Mouse (Mus musculus) neural tube, embryonic 12.5 days (tissue): ENCODE data around the gene Mecom. TPM values are rescaled to one million over a fixed set of nuclear protein-coding genes. Genes with fewer than 3 reads are reported as not detected.

ENCODE experiments used
- ATAC-seq: fragments of 200-750 bp; cut with Nextera tagmentation; 2 replicates; pipeline ENCODE4 v1.8.0; 2017; ENCODE audit warnings: low read depth, mild to moderate bottlenecking, moderate TSS enrichment, moderate library complexity; ENCODE audit not compliant: low FRiP score
- H3K27ac ChIP-seq: fragments of 300-500 bp; sonication (generic); 2 replicates; pipeline ENCODE4 v1.5.1; 2016
- H3K27me3 ChIP-seq: fragments of 300-500 bp; sonication (generic); replicated peaks from 2 replicates; pipeline ENCODE4 v1.6.1; 2016; ENCODE audit warnings: mild to moderate bottlenecking
- H3K36me3 ChIP-seq: fragments of 300-500 bp; sonication (generic); 2 replicates; pipeline ENCODE4 v1.6.1; 2016; ENCODE audit warnings: mild to moderate bottlenecking
- H3K4me1 ChIP-seq: fragments of 300-500 bp; sonication (generic); 2 replicates; pipeline ENCODE4 v1.6.1; 2016
- H3K4me2 ChIP-seq: fragments of 300-500 bp; sonication (generic); replicated peaks from 2 replicates; pipeline ENCODE4 v1.6.1; 2016; ENCODE audit warnings: mild to moderate bottlenecking
- H3K4me3 ChIP-seq: fragments of 300-500 bp; sonication (generic); 2 replicates; pipeline ENCODE4 v1.5.1; 2016
- H3K9ac ChIP-seq: fragments of 300-500 bp; sonication (generic); 2 replicates; pipeline ENCODE4 v1.6.1; 2016; ENCODE audit warnings: mild to moderate bottlenecking
- H3K9me3 ChIP-seq: fragments of 300-500 bp; sonication (generic); 2 replicates; pipeline ENCODE4 v1.6.1; 2016; ENCODE audit warnings: mild to moderate bottlenecking
- WGBS: fragments of 180-500 bp; shearing (Covaris S2); methylation state at CpG from one replicate; pipeline ENCODE4 v1.1.7; 2016; 5-methylcytosine and 5-hydroxymethylcytosine counted together
- polyA plus RNA-seq: library from polyadenylated mRNA; unstranded; fragments of >200 nt; fragmentation: Nextera tagmentation; extraction: Ambion mirVana; gene quantifications from 2 replicates; pipeline ENCODE4 v1.2.1, GENCODE M21; 2016

Mecom gene
- polyA plus RNA-seq, 1 experiment from 2014 or later = 16.1 TPM

GRCm38 (mm10) chr3:30195186-30195585 is 352.6 kb downstream of the Mecom start:
- no peak overlapping the region for H3K27ac ChIP-seq
- no peak overlapping the region for H3K9ac ChIP-seq
- no peak for ATAC-seq
- no peaks in the 10 kb centered on the region for H3K27me3 ChIP-seq
- H3K4me2 ChIP-seq = no peak overlapping the region
- H3K4me1 ChIP-seq = peaks cover 3% of the 10 kb centered on the region; the same call in 1 of the 2 replicates
- no peaks in the 10 kb centered on the region for H3K9me3 ChIP-seq
- H3K36me3 ChIP-seq = no peaks in the 10 kb centered on the region
- 91% methylated on average over 3 of the region's 3 CpGs for WGBS
- H3K4me3 ChIP-seq = no peak overlapping the region

DNA sequence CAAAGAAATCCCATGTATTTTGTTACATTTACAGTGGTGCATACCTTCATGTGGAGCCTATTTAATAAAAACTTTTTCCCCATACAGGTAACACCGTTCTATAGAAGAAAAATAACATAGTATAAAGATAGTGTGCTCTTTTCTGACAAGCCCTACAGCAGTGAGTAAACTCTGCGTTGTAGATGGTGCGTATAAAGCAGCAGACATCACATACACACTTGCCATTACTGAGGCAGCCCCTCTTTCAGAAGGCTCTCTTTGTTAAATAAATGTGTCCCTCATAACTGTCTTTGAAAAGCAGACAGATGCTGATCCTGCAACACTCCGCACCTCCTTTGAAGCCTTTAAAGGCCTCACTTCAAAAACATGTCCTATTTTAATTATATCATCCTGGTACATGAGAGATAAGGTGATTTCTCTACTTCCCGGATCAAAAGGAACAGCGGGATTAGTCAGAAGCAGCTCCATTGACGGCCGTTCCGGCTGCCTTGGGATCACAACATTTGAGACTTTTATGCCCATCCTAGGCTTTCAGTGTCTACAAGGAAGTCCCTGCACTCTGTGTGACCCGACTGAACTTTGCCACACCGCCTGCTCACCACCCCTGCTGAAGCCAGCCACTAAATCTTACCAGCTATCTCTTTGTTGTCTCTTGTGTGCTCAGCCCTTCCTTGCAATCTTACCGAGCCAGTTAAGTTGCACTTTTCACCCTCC is 355.4 kb downstream of the Mecom start:
- Histone ChIP-seq H3K9me3 (no peaks in the 10 kb centered on the region), H3K4me3 (no peak overlapping the region), H3K36me3 (no peaks in the 10 kb centered on the region), H3K27me3 (no peaks in the 10 kb centered on the region), H3K4me1 (peaks cover 3% of the 10 kb centered on the region; the same call in 1 of the 2 replicates), H3K27ac (no peak overlapping the region), H3K4me2 (no peak overlapping the region), H3K9ac (no peak overlapping the region)
- ATAC-seq = no peak
- 16% methylated on average over 12 of the region's 12 CpGs for WGBS

DNA sequence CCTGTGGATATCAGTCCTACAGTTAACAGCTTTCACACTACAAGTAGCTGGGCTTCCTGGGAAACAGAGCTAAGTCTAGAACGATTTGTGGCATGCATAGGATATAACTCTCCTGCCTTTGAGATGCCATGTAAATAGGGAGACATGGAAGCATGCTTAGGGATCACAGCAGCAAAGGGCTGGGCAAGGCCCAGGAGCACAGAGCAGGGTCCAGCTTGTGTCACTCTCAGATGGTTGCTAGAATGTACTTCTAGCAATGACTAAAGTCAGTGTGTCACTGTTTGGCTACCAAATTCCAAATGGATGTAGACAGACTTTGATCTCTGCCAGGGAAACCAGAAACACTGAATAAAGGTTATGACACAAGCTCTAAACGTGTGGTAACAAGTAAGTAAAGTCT is 358.5 kb downstream of the Mecom start:
- Histone ChIP-seq H3K9ac (no peak overlapping the region), H3K36me3 (no peaks in the 10 kb centered on the region), H3K4me2 (no peak overlapping the region), H3K27me3 (no peaks in the 10 kb centered on the region), H3K4me3 (no peak overlapping the region), H3K4me1 (peaks cover 3% of the 10 kb centered on the region; the same call in 1 of the 2 replicates), H3K27ac (no peak overlapping the region), H3K9me3 (no peaks in the 10 kb centered on the region)
- ATAC-seq = no peak
- WGBS = 82% methylated on average over 2 of the region's 2 CpGs

- Histone ChIP-seq H3K36me3 (no peaks in the 10 kb centered on the region), H3K27ac (no peak overlapping the region), H3K4me2 (no peak overlapping the region), H3K4me3 (no peak overlapping the region), H3K9me3 (no peaks in the 10 kb centered on the region), H3K9ac (no peak overlapping the region), H3K27me3 (no peaks in the 10 kb centered on the region), H3K4me1 (peaks cover 3% of the 10 kb centered on the region; the same call in 1 of the 2 replicates)
- WGBS = 65% methylated on average over 5 of the region's 5 CpGs
- ATAC-seq = no peak
Observed at GRCm38 (mm10) chr3:30187812-30188469, 359.9 kb downstream of the Mecom start.

- no peaks in the 10 kb centered on the region for H3K9me3 ChIP-seq
- no peaks in the 10 kb centered on the region for H3K4me1 ChIP-seq
- no peak overlapping the region for H3K4me2 ChIP-seq
- H3K4me3 ChIP-seq = no peak overlapping the region
- no peak overlapping the region for H3K9ac ChIP-seq
- no peaks in the 10 kb centered on the region for H3K36me3 ChIP-seq
- WGBS = 87% methylated on average over 8 of the region's 8 CpGs
- H3K27ac ChIP-seq = no peak overlapping the region
- no peaks in the 10 kb centered on the region for H3K27me3 ChIP-seq
- no peak for ATAC-seq
Observed at GRCm38 (mm10) chr3:30181807-30182481, 365.9 kb downstream of the Mecom start.

DNA sequence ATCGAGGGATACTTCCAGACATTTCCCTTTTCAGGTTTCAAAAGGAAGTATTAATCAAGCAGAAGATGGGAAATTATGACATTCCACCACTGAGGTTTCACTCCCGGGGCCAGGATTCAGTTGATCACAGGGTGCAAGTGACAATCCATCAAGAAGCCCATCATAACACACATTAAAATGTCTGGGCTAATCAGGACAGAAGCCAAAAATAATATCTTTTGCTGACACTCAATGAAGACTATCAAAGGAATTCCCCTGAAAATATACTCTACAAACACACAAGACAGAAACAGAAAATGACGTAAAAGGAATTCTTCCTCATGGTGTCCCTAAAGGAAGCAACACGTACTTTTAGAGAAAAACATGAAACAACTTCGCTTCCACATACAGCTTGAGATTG is 371.2 kb downstream of the Mecom start:
- no peak overlapping the region for H3K4me2 ChIP-seq
- H3K4me1 ChIP-seq = no peaks in the 10 kb centered on the region
- WGBS = 88% methylated on average over 5 of the region's 5 CpGs
- peaks cover 4% of the 10 kb centered on the region; the same call in 1 of the 2 replicates for H3K9me3 ChIP-seq
- ATAC-seq = no peak
- H3K27ac ChIP-seq = no peak overlapping the region
- no peak overlapping the region for H3K4me3 ChIP-seq
- H3K36me3 ChIP-seq = no peaks in the 10 kb centered on the region
- no peak overlapping the region for H3K9ac ChIP-seq
- no peaks in the 10 kb centered on the region for H3K27me3 ChIP-seq

GRCm38 (mm10) chr3:30173812-30174211 is 374.0 kb downstream of the Mecom start:
- Histone ChIP-seq H3K4me1 (no peaks in the 10 kb centered on the region), H3K9me3 (peaks cover 4% of the 10 kb centered on the region; the same call in 1 of the 2 replicates), H3K36me3 (no peaks in the 10 kb centered on the region), H3K4me2 (no peak overlapping the region), H3K4me3 (no peak overlapping the region), H3K27me3 (no peaks in the 10 kb centered on the region), H3K9ac (no peak overlapping the region), H3K27ac (no peak overlapping the region)
- 85% methylated on average over 3 of the region's 3 CpGs for WGBS
- no peak for ATAC-seq

GRCm38 (mm10) chr3:30168396-30169186 is 379.2 kb downstream of the Mecom start:
- H3K4me1 ChIP-seq = no peaks in the 10 kb centered on the region
- H3K9ac ChIP-seq = no peak overlapping the region
- no peak overlapping the region for H3K4me3 ChIP-seq
- H3K9me3 ChIP-seq = no peaks in the 10 kb centered on the region
- no peaks in the 10 kb centered on the region for H3K36me3 ChIP-seq
- no peak overlapping the region for H3K27ac ChIP-seq
- ATAC-seq = no peak
- 85% methylated on average over 3 of the region's 3 CpGs for WGBS
- no peaks in the 10 kb centered on the region for H3K27me3 ChIP-seq
- H3K4me2 ChIP-seq = no peak overlapping the region

DNA sequence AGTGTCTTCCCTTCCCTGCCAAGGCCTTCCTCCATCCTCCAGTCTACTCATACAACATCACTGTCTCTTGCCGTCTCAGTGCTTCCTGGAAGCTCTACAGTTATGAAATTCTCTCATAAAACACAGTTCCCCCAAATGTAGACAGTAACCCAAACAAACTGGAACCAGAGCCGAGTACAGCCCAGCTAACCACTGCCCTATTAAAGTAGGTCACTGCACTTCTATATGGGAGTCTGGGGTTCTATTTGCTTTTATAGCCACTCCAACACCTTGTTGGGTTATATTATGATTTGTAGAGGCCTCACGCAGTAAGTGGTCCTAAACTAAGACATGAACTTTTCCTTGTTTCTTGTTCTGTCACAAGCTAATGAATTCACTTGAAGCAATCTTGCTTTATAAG is 380.8 kb downstream of the Mecom start:
- H3K4me1 ChIP-seq = no peaks in the 10 kb centered on the region
- WGBS = 87% methylated on average over 3 of the region's 3 CpGs
- no peaks in the 10 kb centered on the region for H3K9me3 ChIP-seq
- no peak overlapping the region for H3K4me3 ChIP-seq
- no peak overlapping the region for H3K4me2 ChIP-seq
- no peak for ATAC-seq
- H3K27ac ChIP-seq = no peak overlapping the region
- H3K9ac ChIP-seq = no peak overlapping the region
- no peaks in the 10 kb centered on the region for H3K36me3 ChIP-seq
- H3K27me3 ChIP-seq = no peaks in the 10 kb centered on the region

DNA sequence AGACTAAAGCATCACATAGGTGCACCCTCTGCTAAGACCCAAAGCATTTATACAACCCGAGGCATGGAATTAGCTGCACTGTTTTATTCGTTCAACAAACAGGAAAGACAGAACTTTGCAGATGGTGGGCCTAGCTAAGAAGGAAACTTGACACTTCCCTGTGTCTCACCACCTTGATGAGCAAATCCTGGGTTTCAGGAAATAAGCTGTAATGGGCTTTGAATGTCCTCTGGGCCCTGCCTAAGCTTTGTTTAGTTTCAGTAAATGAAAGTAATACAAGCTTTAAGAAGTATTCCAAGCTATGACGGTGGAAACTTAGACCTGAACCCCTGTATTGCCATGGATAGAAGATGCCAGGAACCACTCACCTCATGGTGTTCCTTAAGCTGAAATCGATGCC is 383.0 kb downstream of the Mecom start:
- Histone ChIP-seq H3K9me3 (no peaks in the 10 kb centered on the region), H3K9ac (no peak overlapping the region), H3K27me3 (no peaks in the 10 kb centered on the region), H3K4me3 (no peak overlapping the region), H3K4me1 (no peaks in the 10 kb centered on the region), H3K4me2 (no peak overlapping the region), H3K36me3 (no peaks in the 10 kb centered on the region), H3K27ac (no peak overlapping the region)
- WGBS = 80% methylated on average over 4 of the region's 4 CpGs
- no peak for ATAC-seq

GRCm38 (mm10) chr3:30163390-30163789 is 384.4 kb downstream of the Mecom start:
- 79% methylated on average over 4 of the region's 4 CpGs for WGBS
- H3K27me3 ChIP-seq = no peaks in the 10 kb centered on the region
- no peak for ATAC-seq

More at GRCm38 (mm10) chr3:30163390-30163789, 384.4 kb downstream of the Mecom start:
- H3K4me3 ChIP-seq = no peak overlapping the region
- H3K4me1 ChIP-seq = no peaks in the 10 kb centered on the region
- no peak overlapping the region for H3K27ac ChIP-seq
- no peak overlapping the region for H3K4me2 ChIP-seq
- no peaks in the 10 kb centered on the region for H3K9me3 ChIP-seq
- no peak overlapping the region for H3K9ac ChIP-seq
- H3K36me3 ChIP-seq = no peaks in the 10 kb centered on the region
